Mouse (Mus musculus): ENCODE results near the gene Vmn1r44. TPM values are rescaled to one million over a fixed set of nuclear protein-coding genes. Genes with fewer than 3 reads are reported as not detected.

The Vmn1r44 gene
- total RNA-seq (2023) = not detected

DNA sequence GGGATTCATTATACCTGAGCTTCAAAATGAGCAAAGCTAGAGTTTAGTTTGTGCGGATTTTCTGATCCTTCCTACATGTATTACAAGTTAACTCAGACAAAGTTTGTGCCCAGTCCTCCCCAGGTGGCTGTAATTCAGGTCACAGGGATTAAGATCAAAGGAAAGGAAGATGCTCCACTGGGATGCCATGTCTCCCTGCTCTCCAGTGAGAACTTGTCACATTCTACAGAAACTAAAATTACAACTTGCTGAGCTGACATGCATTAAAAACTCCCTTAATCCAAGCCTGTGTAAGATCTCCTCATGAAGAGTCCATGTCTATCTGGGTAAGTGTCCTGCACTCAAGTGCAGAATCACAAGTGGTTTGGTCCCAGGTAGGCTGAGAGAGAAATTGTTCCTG is at the start of gene Vmn1r44:
Gene Vmn1r44, plus strand, starts transcription at position 301 of the 400 bp plus-strand sequence.

DNA sequence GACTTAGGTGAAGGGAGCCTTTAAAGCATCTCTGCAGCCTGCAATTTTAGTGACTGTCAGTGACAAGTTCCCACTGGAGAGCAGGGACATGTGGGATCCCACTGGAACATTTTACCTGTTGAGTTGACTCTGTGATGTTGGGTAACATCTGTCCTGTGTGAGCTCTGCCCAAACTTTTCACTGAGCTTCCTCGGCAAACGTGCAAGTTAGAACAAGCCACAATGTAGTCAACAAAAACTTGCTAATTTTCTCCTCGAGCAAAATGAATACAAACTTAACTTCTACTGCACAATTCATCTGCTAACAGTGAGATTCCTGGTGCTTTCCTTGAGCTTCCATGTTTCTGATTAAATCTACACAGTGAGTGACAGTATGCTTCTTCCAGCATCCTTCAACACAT is 7.1 kb upstream of the Vmn1r44 start, which contains the start of the genes Vmn1r42 and Vmn1r43:
Gene Vmn1r42, minus strand, starts transcription at position 101 of the 400 bp plus-strand sequence.
Gene Vmn1r43, minus strand, starts transcription at position 101 of the 400 bp plus-strand sequence.

DNA sequence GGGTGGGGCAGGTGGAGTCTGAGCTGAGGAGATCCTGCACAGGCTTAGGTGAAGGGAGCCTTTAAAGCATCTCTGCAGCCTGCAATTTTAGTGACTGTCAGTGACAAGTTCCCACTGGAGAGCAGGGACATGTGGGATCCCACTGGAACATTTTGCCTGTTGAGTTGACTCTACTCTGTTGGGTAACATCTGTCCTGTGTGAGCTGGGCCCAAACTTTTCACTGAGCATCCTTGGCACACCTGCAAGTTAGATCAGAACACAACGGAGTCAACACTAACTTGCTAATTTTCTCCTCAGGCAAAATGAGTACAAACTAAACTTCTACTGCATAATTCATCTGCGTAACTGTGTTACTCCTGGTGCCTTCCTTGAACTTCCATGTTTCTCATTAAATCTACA is 57.0 kb downstream of the Vmn1r44 start, which contains the start of gene Vmn1r45:
Gene Vmn1r45, minus strand, starts transcription at position 101 of the 400 bp plus-strand sequence.

Other genes with a start within 250 kb of the Vmn1r44 start
- 1 to 10 TPM; 5.5 to 6.9 TPM for gene Txnrd3, start 239.7 kb upstream of the Vmn1r44 start, total RNA-seq (2023)
- gene Vmn1r40, start 176.1 kb upstream of the Vmn1r44 start, total RNA-seq (2023) = not detected
- gene Vmn1r41, start 142.9 kb upstream of the Vmn1r44 start, total RNA-seq (2023) = not detected
- not detected for gene Vmn1r42, start 7.2 kb upstream of the Vmn1r44 start, total RNA-seq (2023)
- gene Vmn1r43, start 7.2 kb upstream of the Vmn1r44 start, total RNA-seq (2023) = not detected
- not detected for gene Vmn1r45, start 56.9 kb downstream of the Vmn1r44 start, total RNA-seq (2023)
- gene Vmn1r46, start 85.7 kb downstream of the Vmn1r44 start, total RNA-seq (2023) = not detected
- not detected for gene Vmn1r47, start 132.5 kb downstream of the Vmn1r44 start, total RNA-seq (2023)
- gene Vmn1r48, start 153.2 kb downstream of the Vmn1r44 start, total RNA-seq (2023) = not detected
- gene Vmn1r49, start 194.8 kb downstream of the Vmn1r44 start, total RNA-seq (2023) = not detected
- gene Vmn1r50, start 217.8 kb downstream of the Vmn1r44 start, total RNA-seq (2023) = not detected
- not detected for gene Vmn1r51, start 238.9 kb downstream of the Vmn1r44 start, total RNA-seq (2023)